Mouse (Mus musculus): ENCODE data around the gene Sqstm1.

DNA sequence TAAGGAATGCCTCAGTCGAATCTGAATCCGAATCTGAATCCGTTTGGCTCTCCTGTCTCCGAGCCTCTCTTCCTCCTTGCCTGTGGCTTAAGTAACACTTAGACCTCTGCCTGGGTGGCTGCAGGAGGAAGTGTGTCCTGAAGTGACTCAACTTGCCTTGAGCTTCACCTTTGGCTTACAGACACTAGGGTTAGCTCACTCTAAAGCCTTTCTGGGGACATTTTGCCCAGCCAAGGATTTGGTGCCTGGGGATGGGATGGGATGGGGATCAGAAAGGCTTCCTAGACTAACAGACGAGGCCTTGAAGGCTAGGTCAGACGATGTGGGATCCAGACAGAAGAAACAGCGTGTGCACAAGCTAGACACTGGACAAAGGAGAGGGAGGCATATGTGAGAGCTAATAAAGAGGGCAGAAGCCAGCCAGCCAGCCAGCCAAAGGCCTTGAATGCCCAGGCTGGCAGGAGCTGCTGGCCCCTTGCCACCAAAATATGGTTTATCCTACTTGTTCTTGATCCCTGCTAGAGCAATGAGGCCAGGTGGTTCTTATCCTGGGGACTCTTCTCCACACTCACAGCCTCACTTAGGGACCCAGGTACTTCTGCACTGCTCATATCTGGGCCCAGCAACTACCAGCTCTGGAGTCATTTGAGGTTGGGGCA, 18.8 kb upstream of the Sqstm1 start:
- TF ChIP-seq EP300 (IDR thresholded peaks at IDR 0.05; ENCODE audit: low read depth in 1 of 2, low read length in 2 of 2) (no peak), RCOR1 (IDR thresholded peaks at IDR 0.05; ENCODE audit: low read depth, low read length) (no peak), MYC (IDR thresholded peaks at IDR 0.05; ENCODE audit: low read depth, low read length) (no peak), CTCF (IDR thresholded peaks at IDR 0.05 in 2 of 3, conservative IDR thresholded peaks at IDR 0.05 in 1 of 3; ENCODE audit: control insufficient read depth in 1 of 3, insufficient read depth in 1 of 3, low read depth in 2 of 3, low read length in 3 of 3, poor library complexity in 1 of 3, severe bottlenecking in 1 of 3) (no peak), POLR2A (IDR thresholded peaks at IDR 0.05; ENCODE audit: control insufficient read depth in 1 of 2, insufficient read depth in 1 of 2, low read depth in 1 of 2, low read length in 2 of 2, poor library complexity in 1 of 2) (no peak), ZKSCAN1 (IDR thresholded peaks at IDR 0.05; ENCODE audit: low read depth, low read length) (no peak), ELF1 (IDR thresholded peaks at IDR 0.05; ENCODE audit: low read depth, low read length) (no peak), POLR2AphosphoS2 (IDR thresholded peaks at IDR 0.05; ENCODE audit: low read length) (no peak), E2F4 (IDR thresholded peaks at IDR 0.05; ENCODE audit: borderline replicate concordance, low read depth, low read length) (no peak), GATA1 (IDR thresholded peaks at IDR 0.05; ENCODE audit: low read depth, low read length) (no peak)

Measured in MEL (cell line).